Mouse (Mus musculus) lung, embryonic 14.5 days (tissue): ENCODE data around the gene Palld. TPM values are rescaled to one million over a fixed set of nuclear protein-coding genes. Genes with fewer than 3 reads are reported as not detected.

Experiments
- ATAC-seq: fragments of 200-750 bp; cut with Nextera tagmentation; 2 replicates; pipeline ENCODE4 v1.8.0; 2017; ENCODE audit warnings: mild to moderate bottlenecking, moderate TSS enrichment, moderate library complexity; ENCODE audit not compliant: insufficient read depth
- DNase-seq: peaks from one replicate; pipeline ENCODE4 v3.0.0-alpha.2; 2015
- H3K27ac ChIP-seq: fragments of 300-500 bp; sonication (generic); 2 replicates; pipeline ENCODE4 v1.5.1; 2014; ENCODE audit warnings: low read depth, mild to moderate bottlenecking, moderate library complexity
- H3K27me3 ChIP-seq: fragments of 300-500 bp; sonication (generic); 2 replicates; pipeline ENCODE4 v1.6.1; 2014; ENCODE audit warnings: low read length, control low read depth; ENCODE audit not compliant: insufficient read depth
- H3K36me3 ChIP-seq: fragments of 300-500 bp; sonication (generic); 2 replicates; pipeline ENCODE4 v1.6.1; 2014; ENCODE audit warnings: control low read depth; ENCODE audit not compliant: insufficient read depth
- H3K4me1 ChIP-seq: fragments of 300-500 bp; sonication (generic); 2 replicates; pipeline ENCODE4 v1.6.1; 2014; ENCODE audit warnings: antibody characterized with exemption, control low read depth; ENCODE audit not compliant: insufficient read depth
- H3K4me2 ChIP-seq: fragments of 300-500 bp; sonication (generic); 2 replicates; pipeline ENCODE4 v1.6.1; 2014; ENCODE audit warnings: mild to moderate bottlenecking
- H3K4me3 ChIP-seq: fragments of 300-500 bp; sonication (generic); 2 replicates; pipeline ENCODE4 v1.5.1; 2014; ENCODE audit warnings: low read depth, low read length
- H3K9ac ChIP-seq: fragments of 300-500 bp; sonication (generic); 2 replicates; pipeline ENCODE4 v1.6.1; 2014
- H3K9me3 ChIP-seq: fragments of 300-500 bp; sonication (generic); 2 replicates; pipeline ENCODE4 v1.6.1; 2016; ENCODE audit warnings: low read depth, low read length, control low read depth
- CTCF ChIP-seq: IDR thresholded peaks from 2 replicates; pipeline ENCODE4 v1.5.1; 2016; ENCODE audit warnings: antibody characterized with exemption, low read depth
- WGBS: fragments of 180-500 bp; shearing (Covaris S2); extraction: QIAGEN DNeasy Blood & Tissue Kit; methylation state at CpG from one replicate; pipeline ENCODE4 v1.1.7; 2014; 5-methylcytosine and 5-hydroxymethylcytosine counted together
- polyA plus RNA-seq: library from polyadenylated mRNA; unstranded; fragments of >200 nt; fragmentation: Nextera tagmentation; extraction: Ambion mirVana; gene quantifications from 2 replicates; pipeline ENCODE4 v1.2.1, GENCODE M21; 2014

Palld gene
- polyA plus RNA-seq, 1 experiment from 2014 or later, result 85.0 TPM

- Histone ChIP-seq H3K9ac (peak overlapping the region; percentile 77), H3K4me2 (peak overlapping the region; percentile 73), H3K4me1 (peaks cover 10% of the 10 kb centered on the region; the same call in 1 of the 2 replicates), H3K36me3 (peaks cover 8% of the 10 kb centered on the region; the same call in 1 of the 2 replicates), H3K27me3 (no peaks in the 10 kb centered on the region), H3K27ac (peak overlapping the region; percentile 98), H3K4me3 (peak overlapping the region; percentile 70), H3K9me3 (no peaks in the 10 kb centered on the region)
- ATAC-seq (peak; percentile 94), DNase-seq (peak; percentile 97)
- TF ChIP-seq CTCF, result no peak
- under 1% methylated on average over 35 of the region's 35 CpGs for WGBS
Observed at GRCm38 (mm10) chr8:61590551-61591431, 311.7 kb downstream of the Palld start.

GRCm38 (mm10) chr8:61589972-61590391 lies 312.5 kb downstream of the Palld start:
- DNase-seq (peak; percentile 58), ATAC-seq (peak; percentile 50; the same call in 1 of the 2 replicates)
- peaks cover 8% of the 10 kb centered on the region; the same call in 1 of the 2 replicates for H3K36me3 ChIP-seq
- H3K9me3 ChIP-seq, result no peaks in the 10 kb centered on the region
- TF ChIP-seq CTCF, result no peak
- H3K27me3 ChIP-seq, result no peaks in the 10 kb centered on the region
- peaks cover 10% of the 10 kb centered on the region; the same call in 1 of the 2 replicates for H3K4me1 ChIP-seq
- peak overlapping the region; percentile 80 for H3K27ac ChIP-seq
- peak overlapping the region; percentile 73 for H3K4me2 ChIP-seq
- peak overlapping the region; percentile 67 for H3K9ac ChIP-seq
- peak overlapping the region; percentile 70 for H3K4me3 ChIP-seq
- 3% methylated on average over 11 of the region's 11 CpGs for WGBS

- no peaks in the 10 kb centered on the region for H3K9me3 ChIP-seq
- TF ChIP-seq CTCF, result no peak
- H3K4me3 ChIP-seq, result no peak overlapping the region
- WGBS, result 72% methylated on average over 1 of the region's 1 CpGs
- H3K9ac ChIP-seq, result no peak overlapping the region
- H3K27me3 ChIP-seq, result no peaks in the 10 kb centered on the region
- no peak overlapping the region for H3K27ac ChIP-seq
- peaks cover 14% of the 10 kb centered on the region; the same call in 1 of the 2 replicates for H3K4me1 ChIP-seq
- H3K36me3 ChIP-seq, result peaks cover 18% of the 10 kb centered on the region
- no peak for ATAC-seq
- no peak for DNase-seq
- peak overlapping the region; percentile 73 for H3K4me2 ChIP-seq
Observed at GRCm38 (mm10) chr8:61588336-61588735, 314.2 kb downstream of the Palld start.

GRCm38 (mm10) chr8:61587731-61588130 lies 314.8 kb downstream of the Palld start:
- no peaks in the 10 kb centered on the region for H3K9me3 ChIP-seq
- H3K4me3 ChIP-seq, result no peak overlapping the region
- 80% methylated on average over 3 of the region's 3 CpGs for WGBS
- no peak for TF ChIP-seq CTCF
- ATAC-seq, result no peak
- no peaks in the 10 kb centered on the region for H3K27me3 ChIP-seq
- H3K9ac ChIP-seq, result no peak overlapping the region
- peaks cover 18% of the 10 kb centered on the region for H3K36me3 ChIP-seq
- no peak overlapping the region for H3K27ac ChIP-seq
- peak overlapping the region; percentile 73; the same call in 1 of the 2 replicates for H3K4me2 ChIP-seq
- peaks cover 14% of the 10 kb centered on the region for H3K4me1 ChIP-seq
- DNase-seq, result no peak

- Histone ChIP-seq H3K27ac (no peak overlapping the region), H3K4me3 (no peak overlapping the region), H3K4me2 (no peak overlapping the region), H3K4me1 (peaks cover 12% of the 10 kb centered on the region), H3K27me3 (no peaks in the 10 kb centered on the region), H3K9ac (no peak overlapping the region), H3K9me3 (no peaks in the 10 kb centered on the region), H3K36me3 (peaks cover 18% of the 10 kb centered on the region)
- no peak for DNase-seq
- TF ChIP-seq CTCF, result no peak
- 84% methylated on average over 3 of the region's 3 CpGs for WGBS
- ATAC-seq, result no peak
Observed at GRCm38 (mm10) chr8:61586529-61586928, 316.0 kb downstream of the Palld start.

- Histone ChIP-seq H3K27me3 (no peaks in the 10 kb centered on the region), H3K36me3 (peaks cover 18% of the 10 kb centered on the region), H3K9ac (no peak overlapping the region), H3K4me2 (no peak overlapping the region), H3K9me3 (no peaks in the 10 kb centered on the region), H3K4me3 (no peak overlapping the region), H3K4me1 (peaks cover 8% of the 10 kb centered on the region; the same call in 1 of the 2 replicates), H3K27ac (no peak overlapping the region)
- ATAC-seq, result no peak
- TF ChIP-seq CTCF, result no peak
- DNase-seq, result no peak
- 76% methylated on average over 3 of the region's 3 CpGs for WGBS
Observed at GRCm38 (mm10) chr8:61585746-61586145, 316.7 kb downstream of the Palld start.

GRCm38 (mm10) chr8:61584714-61585383 lies 317.6 kb downstream of the Palld start:
- 73% methylated on average over 5 of the region's 5 CpGs for WGBS

More at GRCm38 (mm10) chr8:61584714-61585383, 317.6 kb downstream of the Palld start:
- H3K4me1 ChIP-seq, result peaks cover 8% of the 10 kb centered on the region; the same call in 1 of the 2 replicates
- no peak overlapping the region for H3K9ac ChIP-seq
- no peak overlapping the region for H3K4me3 ChIP-seq
- DNase-seq, result no peak
- no peak overlapping the region for H3K4me2 ChIP-seq
- no peak for ATAC-seq
- TF ChIP-seq CTCF, result no peak
- no peaks in the 10 kb centered on the region for H3K9me3 ChIP-seq
- peaks cover 18% of the 10 kb centered on the region for H3K36me3 ChIP-seq
- H3K27me3 ChIP-seq, result no peaks in the 10 kb centered on the region
- no peak overlapping the region for H3K27ac ChIP-seq
